Mouse (Mus musculus) forebrain, embryonic 16.5 days (tissue): ENCODE results near the gene Serf2. TPM values are rescaled to one million over a fixed set of nuclear protein-coding genes. Genes with fewer than 3 reads are reported as not detected.
"Not testable (repeated sequence)": the region's sequence is repeated elsewhere in the genome, so short reads cannot be mapped to it uniquely, and the experiment has no call there.

Experiments used
- ATAC-seq: fragments of 200-750 bp; cut with Nextera tagmentation; 2 replicates; pipeline ENCODE4 v1.8.0; 2017; ENCODE audit warnings: mild to moderate bottlenecking, moderate library complexity
- H3K27ac ChIP-seq: fragments of 300-500 bp; sonication (generic); 2 replicates; pipeline ENCODE4 v1.5.1; 2014; ENCODE audit warnings: low read length, control low read depth
- H3K27me3 ChIP-seq: fragments of 300-500 bp; sonication (generic); replicated peaks from 2 replicates; pipeline ENCODE4 v1.6.1; 2014; ENCODE audit warnings: low read length; ENCODE audit not compliant: control insufficient read depth, insufficient read depth
- H3K36me3 ChIP-seq: fragments of 300-500 bp; sonication (generic); 2 replicates; pipeline ENCODE4 v1.6.1; 2014; ENCODE audit not compliant: control insufficient read depth, insufficient read depth
- H3K4me1 ChIP-seq: fragments of 300-500 bp; sonication (generic); replicated peaks from 2 replicates; pipeline ENCODE4 v1.6.1; 2014; ENCODE audit warnings: low read length; ENCODE audit not compliant: control insufficient read depth, insufficient read depth
- H3K4me2 ChIP-seq: fragments of 300-500 bp; sonication (generic); 2 replicates; pipeline ENCODE4 v1.6.1; 2014; ENCODE audit warnings: mild to moderate bottlenecking, low read length, control low read depth
- H3K4me3 ChIP-seq: fragments of 300-500 bp; sonication (generic); replicated peaks from 2 replicates; pipeline ENCODE4 v1.5.1; 2014; ENCODE audit warnings: mild to moderate bottlenecking, low read length, control low read depth
- H3K9ac ChIP-seq: fragments of 300-500 bp; sonication (generic); replicated peaks from 2 replicates; pipeline ENCODE4 v1.6.1; 2014; ENCODE audit warnings: low read depth, low read length, control low read depth
- H3K9me3 ChIP-seq: fragments of 300-500 bp; sonication (generic); 2 replicates; pipeline ENCODE4 v1.6.1; 2016; ENCODE audit warnings: low read length; ENCODE audit not compliant: control insufficient read depth
- WGBS: fragments of 180-500 bp; shearing (Covaris S2); extraction: QIAGEN DNeasy Blood & Tissue Kit; methylation state at CpG from one replicate; pipeline ENCODE4 v1.1.7; 2014; 5-methylcytosine and 5-hydroxymethylcytosine counted together
- polyA plus RNA-seq: library from polyadenylated mRNA; unstranded; fragments of >200 nt; fragmentation: Nextera tagmentation; extraction: Ambion mirVana; gene quantifications from 2 replicates; pipeline ENCODE4 v1.2.1, GENCODE M21; 2015

Serf2 gene
- polyA plus RNA-seq, 1 experiment from 2014 or later, result 254 TPM

- 78% methylated on average over 3 of the region's 3 CpGs for WGBS
- Histone ChIP-seq H3K27me3 (no peaks in the 10 kb centered on the region), H3K36me3 (no peaks in the 10 kb centered on the region), H3K9ac (no peak overlapping the region), H3K9me3 (no peaks in the 10 kb centered on the region), H3K4me2 (no peak overlapping the region), H3K27ac (no peak overlapping the region), H3K4me1 (peaks cover 6% of the 10 kb centered on the region; the same call in 1 of the 2 replicates), H3K4me3 (no peak overlapping the region)
- ATAC-seq, result no peak
These were observed 28.7 kb downstream of the Serf2 start for GRCm38 (mm10) chr2:121477491-121478266.

GRCm38 (mm10) chr2:121480498-121480897 lies 31.5 kb downstream of the Serf2 start:
- Histone ChIP-seq H3K4me1 (no peaks in the 10 kb centered on the region), H3K36me3 (no peaks in the 10 kb centered on the region), H3K4me2 (no peak overlapping the region), H3K4me3 (no peak overlapping the region), H3K9ac (no peak overlapping the region), H3K9me3 (no peaks in the 10 kb centered on the region), H3K27me3 (no peaks in the 10 kb centered on the region), H3K27ac (no peak overlapping the region)
- ATAC-seq, result no peak
- WGBS, result 56% methylated on average over 3 of the region's 3 CpGs

GRCm38 (mm10) chr2:121480916-121481315 lies 31.9 kb downstream of the Serf2 start:
- not testable (repeated sequence) for H3K27me3 ChIP-seq, H3K4me3 ChIP-seq, H3K4me1 ChIP-seq, H3K4me2 ChIP-seq, H3K27ac ChIP-seq, ATAC-seq, H3K9ac ChIP-seq, H3K36me3 ChIP-seq, H3K9me3 ChIP-seq
- WGBS, result 89% methylated on average over 13 of the region's 13 CpGs

GRCm38 (mm10) chr2:121483576-121483975 lies 34.6 kb downstream of the Serf2 start:
- Histone ChIP-seq H3K4me2 (no peak overlapping the region), H3K4me3 (no peak overlapping the region), H3K36me3 (no peaks in the 10 kb centered on the region), H3K4me1 (no peaks in the 10 kb centered on the region), H3K27ac (no peak overlapping the region), H3K9ac (no peak overlapping the region), H3K27me3 (no peaks in the 10 kb centered on the region), H3K9me3 (no peaks in the 10 kb centered on the region)
- WGBS, result 36% methylated on average over 8 of the region's 8 CpGs
- no peak for ATAC-seq

- ATAC-seq, H3K27me3 ChIP-seq, H3K4me2 ChIP-seq, H3K9ac ChIP-seq, H3K4me3 ChIP-seq, H3K4me1 ChIP-seq, H3K9me3 ChIP-seq, H3K36me3 ChIP-seq, H3K27ac ChIP-seq: not testable (repeated sequence)
- 90% methylated on average over 1 of the region's 2 CpGs for WGBS
These were observed 35.4 kb downstream of the Serf2 start for GRCm38 (mm10) chr2:121484403-121484802.

GRCm38 (mm10) chr2:121501550-121501949 lies 52.6 kb downstream of the Serf2 start:
- not testable (repeated sequence) for H3K9ac ChIP-seq, H3K27me3 ChIP-seq, H3K4me3 ChIP-seq, H3K36me3 ChIP-seq, ATAC-seq, H3K27ac ChIP-seq, H3K9me3 ChIP-seq, H3K4me1 ChIP-seq, H3K4me2 ChIP-seq
- 100% methylated on average over 1 of the region's 6 CpGs for WGBS

GRCm38 (mm10) chr2:121505942-121506882 lies 57.2 kb downstream of the Serf2 start, which contains the start of the genes Mfap1a and Wdr76:
Gene Mfap1a (minus strand): TSS chr2:121506665.
Gene Wdr76 (plus strand): TSS chr2:121506723.
- Histone ChIP-seq H3K4me2 (peak within 1 kb of the TSS; percentile 62), H3K4me3 (peak within 1 kb of the TSS; percentile 63), H3K27ac (peak within 1 kb of the TSS; percentile 62), H3K4me1 (peaks cover 11% of the 10 kb centered on the region), H3K9ac (peak within 1 kb of the TSS; percentile 62)
- not testable (repeated sequence) for H3K9me3 ChIP-seq, H3K36me3 ChIP-seq, H3K27me3 ChIP-seq
- WGBS, result 5% methylated on average over 40 of the region's 42 CpGs
- ATAC-seq, result peak; percentile 97

- 11% methylated on average over 12 of the region's 12 CpGs for WGBS
- no peaks in the 10 kb centered on the region for H3K9me3 ChIP-seq
- ATAC-seq, result no peak
- H3K9ac ChIP-seq, result peak overlapping the region; percentile 41
- no peaks in the 10 kb centered on the region for H3K27me3 ChIP-seq
- H3K4me3 ChIP-seq, result peak overlapping the region; percentile 63
- peaks cover 11% of the 10 kb centered on the region for H3K4me1 ChIP-seq
- H3K4me2 ChIP-seq, result peak overlapping the region; percentile 62
- H3K27ac ChIP-seq, result no peak overlapping the region
- H3K36me3 ChIP-seq, result 0 out of 2 replicates have a peak, but pooled peaks cover 4% of the 10 kb centered on the region
These were observed 58.4 kb downstream of the Serf2 start for GRCm38 (mm10) chr2:121507173-121507950.
